Mouse (Mus musculus): ENCODE results near the gene Gm17606. TPM values are rescaled to one million over a fixed set of nuclear protein-coding genes. Genes with fewer than 3 reads are reported as not detected.
A peak's percentile ranks its signal among the peaks of the same experiment; 100 is the strongest.

Gm17606 gene
- polyA plus RNA-seq, 1 experiment from 2014 or later, result not detected

- DNase-seq (no peak), ATAC-seq (ENCODE audit: insufficient read depth) (peak; percentile 6; the same call in 1 of the 2 replicates)
- Histone ChIP-seq H3K4me3 (ENCODE audit: low read depth, low read length) (peak overlapping the region; percentile 66), H3K4me2 (peak overlapping the region; percentile 66), H3K4me1 (ENCODE audit: insufficient read depth) (peaks cover 10% of the 10 kb centered on the region), H3K27me3 (ENCODE audit: insufficient read depth, low read length) (no peaks in the 10 kb centered on the region), H3K36me3 (ENCODE audit: insufficient read depth) (no peaks in the 10 kb centered on the region), H3K9ac (peak overlapping the region; percentile 86), H3K27ac (ENCODE audit: low read depth) (peak overlapping the region; percentile 95), H3K9me3 (ENCODE audit: low read depth, low read length) (no peaks in the 10 kb centered on the region)
- no peak for TF ChIP-seq CTCF (IDR thresholded peaks at IDR 0.05; ENCODE audit: low read depth)
- 36% methylated on average over 4 of the region's 4 CpGs for WGBS
Observed at GRCm38 (mm10) chr14:54602613-54603012, 38.1 kb upstream of the Gm17606 start.

- Histone ChIP-seq H3K4me1 (ENCODE audit: insufficient read depth) (peaks cover 10% of the 10 kb centered on the region), H3K27me3 (ENCODE audit: insufficient read depth, low read length) (no peaks in the 10 kb centered on the region), H3K4me2 (peak overlapping the region; percentile 66), H3K9ac (peak overlapping the region; percentile 86), H3K4me3 (ENCODE audit: low read depth, low read length) (peak overlapping the region; percentile 66), H3K36me3 (ENCODE audit: insufficient read depth) (no peaks in the 10 kb centered on the region), H3K27ac (ENCODE audit: low read depth) (peak overlapping the region; percentile 95), H3K9me3 (ENCODE audit: low read depth, low read length) (no peaks in the 10 kb centered on the region)
- ATAC-seq (ENCODE audit: insufficient read depth) (peak; percentile 99), DNase-seq (peak; percentile 99)
- under 1% methylated on average over 46 of the region's 46 CpGs for WGBS
- TF ChIP-seq CTCF (IDR thresholded peaks at IDR 0.05; ENCODE audit: low read depth), result no peak
Observed at GRCm38 (mm10) chr14:54603038-54603654, 37.6 kb upstream of the Gm17606 start.

GRCm38 (mm10) chr14:54603686-54604085 is 37.1 kb upstream of the Gm17606 start:
- WGBS, result 75% methylated on average over 8 of the region's 8 CpGs
- H3K4me2 ChIP-seq, result peak overlapping the region; percentile 66
- no peak overlapping the region for H3K9ac ChIP-seq
- H3K4me1 ChIP-seq (ENCODE audit: insufficient read depth), result peaks cover 10% of the 10 kb centered on the region
- peak overlapping the region; percentile 66 for H3K4me3 ChIP-seq (ENCODE audit: low read depth, low read length)
- H3K9me3 ChIP-seq (ENCODE audit: low read depth, low read length), result no peaks in the 10 kb centered on the region
- H3K27me3 ChIP-seq (ENCODE audit: insufficient read depth, low read length), result no peaks in the 10 kb centered on the region
- no peak for DNase-seq
- no peak for TF ChIP-seq CTCF (IDR thresholded peaks at IDR 0.05; ENCODE audit: low read depth)
- no peaks in the 10 kb centered on the region for H3K36me3 ChIP-seq (ENCODE audit: insufficient read depth)
- no peak for ATAC-seq (ENCODE audit: insufficient read depth)
- H3K27ac ChIP-seq (ENCODE audit: low read depth), result peak overlapping the region; percentile 95

GRCm38 (mm10) chr14:54605752-54606321 is 34.9 kb upstream of the Gm17606 start, which contains the start of gene 4931414P19Rik:
Gene 4931414P19Rik (minus strand): TSS chr14:54605993.
- 0 out of 2 replicates have a peak, but pooled peaks cover 3% of the 10 kb centered on the region for H3K36me3 ChIP-seq (ENCODE audit: insufficient read depth)
- no peak for TF ChIP-seq CTCF (IDR thresholded peaks at IDR 0.05; ENCODE audit: low read depth)
- H3K9ac ChIP-seq, result peak within 1 kb of the TSS; percentile 66
- H3K4me1 ChIP-seq (ENCODE audit: insufficient read depth), result peaks cover 10% of the 10 kb centered on the region
- no peaks in the 10 kb centered on the region for H3K27me3 ChIP-seq (ENCODE audit: insufficient read depth, low read length)
- peak within 1 kb of the TSS; percentile 77 for H3K4me2 ChIP-seq
- H3K27ac ChIP-seq (ENCODE audit: low read depth), result peak within 1 kb of the TSS; percentile 82
- DNase-seq (peak; percentile 90), ATAC-seq (ENCODE audit: insufficient read depth) (peak; percentile 50)
- peak within 1 kb of the TSS; percentile 44 for H3K4me3 ChIP-seq (ENCODE audit: low read depth, low read length)
- no peaks in the 10 kb centered on the region for H3K9me3 ChIP-seq (ENCODE audit: low read depth, low read length)
- under 1% methylated on average over 38 of the region's 39 CpGs for WGBS

- H3K36me3 ChIP-seq (ENCODE audit: insufficient read depth), result peaks cover 13% of the 10 kb centered on the region
- no peak overlapping the region for H3K9ac ChIP-seq
- TF ChIP-seq CTCF (IDR thresholded peaks at IDR 0.05; ENCODE audit: low read depth), result no peak
- WGBS, result 27% methylated on average over 8 of the region's 8 CpGs
- peaks cover 10% of the 10 kb centered on the region for H3K4me1 ChIP-seq (ENCODE audit: insufficient read depth)
- DNase-seq, result no peak
- no peaks in the 10 kb centered on the region for H3K27me3 ChIP-seq (ENCODE audit: insufficient read depth, low read length)
- no peak overlapping the region for H3K27ac ChIP-seq (ENCODE audit: low read depth)
- H3K4me2 ChIP-seq, result no peak overlapping the region
- no peak for ATAC-seq (ENCODE audit: insufficient read depth)
- no peaks in the 10 kb centered on the region for H3K9me3 ChIP-seq (ENCODE audit: low read depth, low read length)
- no peak overlapping the region for H3K4me3 ChIP-seq (ENCODE audit: low read depth, low read length)
Observed at GRCm38 (mm10) chr14:54607226-54607625, 33.5 kb upstream of the Gm17606 start.

- ATAC-seq (ENCODE audit: insufficient read depth) (no peak), DNase-seq (no peak)
- H3K4me1 ChIP-seq (ENCODE audit: insufficient read depth), result 0 out of 2 replicates have a peak, but pooled peaks cover 4% of the 10 kb centered on the region
- no peaks in the 10 kb centered on the region for H3K9me3 ChIP-seq (ENCODE audit: low read depth, low read length)
- 60% methylated on average over 4 of the region's 4 CpGs for whole genome bisulfite sequencing
- peaks cover 27% of the 10 kb centered on the region for H3K36me3 ChIP-seq (ENCODE audit: insufficient read depth)
- H3K4me3 ChIP-seq (ENCODE audit: low read depth, low read length), result no peak overlapping the region
- H3K27me3 ChIP-seq (ENCODE audit: insufficient read depth, low read length), result no peaks in the 10 kb centered on the region
- H3K27ac ChIP-seq (ENCODE audit: low read depth), result no peak overlapping the region
- TF ChIP-seq CTCF (IDR thresholded peaks at IDR 0.05; ENCODE audit: low read depth), result no peak
- no peak overlapping the region for H3K9ac ChIP-seq
- H3K4me2 ChIP-seq, result no peak overlapping the region
Observed at GRCm38 (mm10) chr14:54609245-54609644, 31.5 kb upstream of the Gm17606 start.

GRCm38 (mm10) chr14:54609962-54610361 is 30.8 kb upstream of the Gm17606 start:
- Histone ChIP-seq H3K27me3 (ENCODE audit: insufficient read depth, low read length) (no peaks in the 10 kb centered on the region), H3K36me3 (ENCODE audit: insufficient read depth) (peaks cover 34% of the 10 kb centered on the region), H3K4me3 (ENCODE audit: low read depth, low read length) (no peak overlapping the region), H3K9ac (no peak overlapping the region), H3K9me3 (ENCODE audit: low read depth, low read length) (no peaks in the 10 kb centered on the region), H3K4me1 (ENCODE audit: insufficient read depth) (no peaks in the 10 kb centered on the region), H3K4me2 (no peak overlapping the region), H3K27ac (ENCODE audit: low read depth) (no peak overlapping the region)
- peak; percentile 60 for TF ChIP-seq CTCF (IDR thresholded peaks at IDR 0.05; ENCODE audit: low read depth)
- DNase-seq (peak; percentile 70), ATAC-seq (ENCODE audit: insufficient read depth) (no peak)
- WGBS, result 82% methylated on average over 4 of the region's 4 CpGs

All from lung, embryonic 14.5 days (tissue).